Mouse (Mus musculus) ES-E14 (cell line): ENCODE data around the gene Dctn2. TPM values are rescaled to one million over a fixed set of nuclear protein-coding genes. Genes with fewer than 3 reads are reported as not detected.
A peak's percentile ranks its signal among the peaks of the same experiment; 100 is the strongest.

Experiments used
- DNase-seq: peaks from one replicate; pipeline ENCODE4 v3.0.0-alpha.2; 2013; ENCODE audit warnings: low read depth, low spot score
- H3K27ac ChIP-seq: 2 replicates; pipeline ENCODE4 v1.5.1; 2012; ENCODE audit warnings: low read depth, mild to moderate bottlenecking, low read length, moderate library complexity, mixed read lengths; ENCODE audit not compliant: poor library complexity, insufficient read depth, severe bottlenecking
- H3K36me3 ChIP-seq: 2 replicates; pipeline ENCODE4 v1.6.1; 2012; ENCODE audit warnings: mild to moderate bottlenecking, low read length, moderate library complexity, mixed read lengths; ENCODE audit not compliant: control insufficient read depth, poor library complexity, insufficient read depth, severe bottlenecking
- H3K4me1 ChIP-seq, 2 experiments: fragments of 150-350 bp in 1 of 2; sonication (generic) in 1 of 2; 2 replicates each; pipeline ENCODE4 v1.6.1; 2012; ENCODE audit warnings: low read length in 2 of 2, mild to moderate bottlenecking in 1 of 2, mixed read lengths in 1 of 2; ENCODE audit not compliant: control insufficient read depth in 2 of 2, insufficient read depth in 2 of 2, poor library complexity in 1 of 2
- H3K4me3 ChIP-seq, 2 experiments: fragments of 150-350 bp in 1 of 2; sonication (generic) in 1 of 2; 2 replicates each; pipeline ENCODE4 v1.5.1; 2012; ENCODE audit warnings: low read length in 2 of 2, low read depth in 1 of 2, mild to moderate bottlenecking in 1 of 2, mixed read lengths in 1 of 2; ENCODE audit not compliant: insufficient read depth in 1 of 2, poor library complexity in 1 of 2, severe bottlenecking in 1 of 2
- H3K9ac ChIP-seq: 2 replicates; pipeline ENCODE4 v1.6.1; 2012; ENCODE audit warnings: low read depth, mild to moderate bottlenecking, low read length, mixed read lengths; ENCODE audit not compliant: poor library complexity, insufficient read depth, severe bottlenecking
- H3K9me3 ChIP-seq: fragments of 150-350 bp; sonication (generic); 2 replicates; pipeline ENCODE4 v1.6.1; 2012; ENCODE audit warnings: low read depth, mild to moderate bottlenecking, low read length; ENCODE audit not compliant: control insufficient read depth, insufficient read depth
- CHD2 ChIP-seq: IDR thresholded peaks from 2 replicates; pipeline ENCODE4 v1.6.1; 2014; ENCODE audit warnings: mild to moderate bottlenecking, low read depth, low read length, inconsistent platforms
- HCFC1 ChIP-seq: IDR thresholded peaks from 2 replicates; pipeline ENCODE4 v1.6.1; 2012; ENCODE audit warnings: low read length, inconsistent platforms, borderline replicate concordance; ENCODE audit not compliant: insufficient read depth
- MAFK ChIP-seq: IDR thresholded peaks from 2 replicates; pipeline ENCODE4 v1.6.1; 2014; ENCODE audit warnings: mild to moderate bottlenecking, low read depth, low read length, inconsistent platforms; ENCODE audit not compliant: insufficient read depth
- ZC3H11A ChIP-seq: IDR thresholded peaks from 2 replicates; pipeline ENCODE4 v1.6.1; 2012; ENCODE audit warnings: low read depth, mild to moderate bottlenecking, inconsistent platforms, low read length, borderline replicate concordance
- ZNF384 ChIP-seq: IDR thresholded peaks from 2 replicates; pipeline ENCODE4 v1.6.1; 2012; ENCODE audit warnings: low read depth, low read length, inconsistent platforms
- in situ Hi-C, 2 experiments: fragments of 600-800 bp; cut with MboI; formaldehyde crosslinking; loops; one replicate each; pipeline ENCODE4 v1.15.1; 2025; ENCODE audit warnings: low sequenced_read_pairs in 2 of 2, inconsistent platforms in 1 of 2; ENCODE audit not compliant: unreplicated experiment in 2 of 2
- total RNA-seq: library from RNA; depleted of rRNA; stranded (reverse); fragments of 300-350 nt; gene quantifications from 2 replicates; pipeline ENCODE4 v1.2.3, GENCODE M21; 2012

The Dctn2 gene
- total RNA-seq, 1 experiment, result 139 TPM

GRCm38 (mm10) chr10:127269884-127270283, 3.7 kb downstream of the Dctn2 start:
- Histone ChIP-seq H3K27ac (peak overlapping the region; percentile 72; the same call in 1 of the 2 replicates), H3K4me1 (peaks cover 20 to 38% of the 10 kb centered on the region in 2 experiments), H3K9me3 (no peaks in the 10 kb centered on the region), H3K9ac (peak overlapping the region; percentile 0; the same call in 1 of the 2 replicates), H3K4me3 (peak overlapping the region in 1 of 2 experiments; percentile 7; a peak in 1 of 4 replicates), H3K36me3 (peaks cover 24% of the 10 kb centered on the region)
- no peak for DNase-seq
- in situ Hi-C loops, result no loop called here
- no peak for TF ChIP-seq ZNF384

- TF ChIP-seq MAFK (no peak), ZNF384 (no peak), HCFC1 (no peak), ZC3H11A (no peak), CHD2 (no peak)
- no peak overlapping the region for H3K27ac ChIP-seq
- peaks cover 42% of the 10 kb centered on the region for H3K36me3 ChIP-seq
- H3K4me3 ChIP-seq, result no peak overlapping the region
- peaks cover 23 to 31% of the 10 kb centered on the region in 2 experiments for H3K4me1 ChIP-seq
- H3K9me3 ChIP-seq, result no peaks in the 10 kb centered on the region
- no peak overlapping the region for H3K9ac ChIP-seq
- in situ Hi-C loops, result no loop called here
- no peak for DNase-seq
Measured at GRCm38 (mm10) chr10:127272371-127272770, 6.2 kb downstream of the Dctn2 start.

GRCm38 (mm10) chr10:127274261-127275022, 8.3 kb downstream of the Dctn2 start:
- no peak for TF ChIP-seq ZNF384
- TF ChIP-seq CHD2, result no peak
- TF ChIP-seq MAFK, result no peak
- H3K4me1 ChIP-seq, result peaks cover 21 to 23% of the 10 kb centered on the region in 2 experiments
- H3K36me3 ChIP-seq, result peaks cover 43% of the 10 kb centered on the region
- H3K27ac ChIP-seq, result peak overlapping the region; percentile 9; the same call in 1 of the 2 replicates
- no peak overlapping the region; the same call in 1 of the 2 replicates for H3K9ac ChIP-seq
- peak; percentile 78 for DNase-seq
- no peaks in the 10 kb centered on the region for H3K9me3 ChIP-seq
- in situ Hi-C loops, result no loop called here
- no peak overlapping the region for H3K4me3 ChIP-seq

GRCm38 (mm10) chr10:127279730-127280129, 13.6 kb downstream of the Dctn2 start:
- in situ Hi-C loops, result no loop called here
- H3K9me3 ChIP-seq, result no peaks in the 10 kb centered on the region
- peaks cover 7 to 17% of the 10 kb centered on the region in 2 experiments for H3K4me1 ChIP-seq
- no peak for DNase-seq
- H3K9ac ChIP-seq, result no peak overlapping the region
- H3K36me3 ChIP-seq, result peaks cover 61% of the 10 kb centered on the region
- TF ChIP-seq ZC3H11A (no peak), ZNF384 (no peak), HCFC1 (no peak), MAFK (no peak), CHD2 (no peak)
- no peak overlapping the region for H3K27ac ChIP-seq
- no peak overlapping the region for H3K4me3 ChIP-seq

GRCm38 (mm10) chr10:127281316-127281715, 15.1 kb downstream of the Dctn2 start:
- no peaks in the 10 kb centered on the region for H3K9me3 ChIP-seq
- no peak overlapping the region for H3K27ac ChIP-seq
- in situ Hi-C loops, result no loop called here
- H3K36me3 ChIP-seq, result peaks cover 64% of the 10 kb centered on the region
- no peak for DNase-seq
- H3K4me1 ChIP-seq, result peaks cover 2 to 24% of the 10 kb centered on the region in 2 experiments
- no peak overlapping the region for H3K4me3 ChIP-seq
- no peak for TF ChIP-seq CHD2
- TF ChIP-seq ZNF384, result no peak
- no peak for TF ChIP-seq ZC3H11A
- no peak for TF ChIP-seq MAFK
- TF ChIP-seq HCFC1, result no peak
- no peak overlapping the region for H3K9ac ChIP-seq
